Mouse (Mus musculus): ENCODE measurements at regions not wholly inside any gene's neighbourhood (a gene's known extent, or its start where the extent isn't known, plus 50 kb on each side); places are given as distances from the start of the nearest gene placed in this dataset.

DNA sequence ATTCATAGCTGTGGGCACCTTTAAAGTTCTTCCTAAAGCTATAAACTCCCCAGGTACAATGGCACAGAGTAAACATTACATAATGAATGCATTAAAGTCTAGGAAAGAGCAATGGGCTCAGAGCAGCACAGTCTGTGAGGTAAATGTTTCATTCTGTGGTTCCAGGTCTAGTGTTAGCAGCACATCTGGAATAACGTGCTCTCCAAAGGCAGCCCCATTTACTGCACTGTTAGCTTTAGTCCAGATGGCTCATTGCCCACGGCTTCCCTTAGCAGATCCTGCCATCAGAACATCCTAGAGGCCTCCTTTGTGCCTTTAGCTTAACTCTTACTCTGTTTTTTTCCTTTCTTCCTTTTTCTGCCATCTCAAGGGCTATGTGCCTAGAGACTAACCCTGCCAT is 87.7 kb upstream of the Tspan7 start:
- Histone ChIP-seq H3K9me3 (replicated peaks) (no peaks in the 10 kb centered on the region), H3K27ac (no peak overlapping the region), H3K4me3 (no peak overlapping the region), H3K27me3 (no peaks in the 10 kb centered on the region), H3K9ac (no peak overlapping the region), H3K36me3 (ENCODE audit: poor library complexity, severe bottlenecking) (no peaks in the 10 kb centered on the region), H3K4me2 (no peak overlapping the region), H3K4me1 (no peaks in the 10 kb centered on the region)
- 85% methylated on average over 2 of the region's 2 CpGs for whole genome bisulfite sequencing
- no peak for ATAC-seq

DNA sequence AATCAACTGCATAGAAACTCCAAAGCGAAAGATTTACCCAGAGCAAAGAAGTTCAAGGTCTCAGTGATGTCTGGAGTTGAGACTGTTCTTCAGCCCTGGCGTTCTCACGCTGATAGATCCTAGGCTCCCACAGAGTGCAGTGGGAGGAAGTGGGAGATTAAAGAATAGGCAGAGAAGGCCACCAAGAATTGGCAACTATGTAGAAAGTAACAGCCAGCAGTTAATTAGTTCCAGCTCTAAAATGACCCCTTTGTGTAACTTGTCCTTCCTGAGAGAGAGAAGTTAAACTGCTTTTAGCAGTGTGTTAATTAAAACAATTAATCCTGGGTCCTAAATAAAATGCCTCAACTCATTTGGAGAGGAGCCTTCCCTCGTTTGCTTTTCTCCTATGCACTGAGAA is 73.7 kb upstream of the Tspan7 start:
- Histone ChIP-seq H3K27me3 (no peaks in the 10 kb centered on the region), H3K4me1 (no peaks in the 10 kb centered on the region), H3K4me3 (no peak overlapping the region), H3K27ac (no peak overlapping the region), H3K9me3 (replicated peaks) (no peaks in the 10 kb centered on the region), H3K9ac (no peak overlapping the region), H3K4me2 (no peak overlapping the region), H3K36me3 (ENCODE audit: poor library complexity, severe bottlenecking) (no peaks in the 10 kb centered on the region)
- WGBS, result 31% methylated on average over 4 of the region's 4 CpGs
- no peak for ATAC-seq

DNA sequence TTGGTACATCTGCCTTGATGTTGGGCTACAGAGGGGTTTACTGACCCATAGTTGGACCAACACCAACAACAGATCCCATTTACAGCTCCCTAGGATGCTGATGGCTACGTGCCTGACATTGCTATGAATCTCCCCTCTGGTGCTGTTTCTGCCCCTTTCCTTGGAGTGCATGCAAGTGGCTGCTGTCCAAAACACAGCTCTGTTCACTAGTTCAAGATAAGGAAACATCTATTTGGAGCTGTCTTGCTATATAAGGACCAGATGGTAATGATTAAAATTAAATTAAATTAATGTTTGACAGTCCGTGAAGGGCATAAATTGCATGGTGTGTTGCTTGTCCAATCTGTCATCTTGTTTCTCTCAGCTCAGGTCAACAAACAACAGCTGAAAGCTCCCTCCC is 62.5 kb upstream of the Tspan7 start:
- WGBS, result 64% methylated on average over 2 of the region's 2 CpGs
- Histone ChIP-seq H3K36me3 (ENCODE audit: poor library complexity, severe bottlenecking) (no peaks in the 10 kb centered on the region), H3K4me1 (no peaks in the 10 kb centered on the region), H3K9me3 (replicated peaks) (no peaks in the 10 kb centered on the region), H3K27ac (no peak overlapping the region), H3K4me3 (no peak overlapping the region), H3K9ac (no peak overlapping the region), H3K27me3 (no peaks in the 10 kb centered on the region), H3K4me2 (no peak overlapping the region)
- peak; percentile 69; the same call in 1 of the 2 replicates for ATAC-seq

Measured in forebrain, embryonic 13.5 days (tissue).